Mouse (Mus musculus): ENCODE results near the gene Polr1a.
A peak's percentile ranks its signal among the peaks of the same experiment; 100 is the strongest.

The Polr1a gene

GRCm38 (mm10) chr6:71950592-71950991, 41.7 kb downstream of the Polr1a start:
- DNase-seq (ENCODE audit: low spot score), result no peak

- no peak for DNase-seq (ENCODE audit: low spot score)
These were observed 42.3 kb downstream of the Polr1a start for GRCm38 (mm10) chr6:71951192-71951591.

DNA sequence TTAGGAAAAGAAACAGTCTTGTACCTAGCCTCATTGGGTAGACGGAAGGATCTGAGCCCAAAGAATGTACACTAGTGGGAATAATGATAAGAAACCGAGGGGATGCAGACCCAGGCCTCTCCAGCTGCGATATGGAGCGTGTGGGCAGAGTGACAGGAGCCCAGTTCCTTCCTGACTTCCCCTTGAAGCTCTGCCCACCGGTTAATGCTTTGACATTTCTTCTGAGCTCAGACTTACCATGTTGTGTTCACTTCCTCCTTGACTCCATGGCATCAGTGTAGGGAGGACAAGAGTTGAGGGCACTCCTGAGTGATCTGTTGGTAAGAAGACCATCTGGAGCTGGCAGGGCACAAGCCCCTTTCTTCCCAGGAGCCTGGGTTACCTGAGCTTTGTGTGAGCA, 53.3 kb downstream of the Polr1a start:
- DNase-seq (ENCODE audit: low spot score), result no peak

DNA sequence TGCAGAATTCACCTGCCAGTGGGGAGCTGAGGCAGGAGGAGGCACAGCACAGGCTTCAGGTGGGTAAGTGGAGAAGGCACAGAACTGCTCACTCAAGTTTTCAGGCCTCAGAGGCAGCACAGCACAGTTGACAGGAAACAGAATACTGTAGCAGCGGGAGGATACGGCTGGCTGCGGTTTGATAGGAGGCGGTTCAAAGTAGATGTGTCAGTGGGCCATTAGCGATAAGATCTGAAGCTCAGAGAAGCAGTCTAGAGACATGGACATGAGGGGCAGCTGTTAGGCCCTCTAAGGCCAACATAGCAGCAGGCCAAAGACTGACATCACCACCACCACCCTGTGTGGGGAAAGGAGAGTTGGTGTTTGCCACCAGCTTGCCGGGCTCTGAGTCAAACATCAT, 53.9 kb downstream of the Polr1a start:
- DNase-seq (ENCODE audit: low spot score), result no peak

GRCm38 (mm10) chr6:71963561-71963960, 54.7 kb downstream of the Polr1a start:
- DNase-seq (ENCODE audit: low spot score), result no peak

- DNase-seq (ENCODE audit: low spot score), result no peak
These were observed 57.9 kb downstream of the Polr1a start for GRCm38 (mm10) chr6:71966683-71967303.

DNA sequence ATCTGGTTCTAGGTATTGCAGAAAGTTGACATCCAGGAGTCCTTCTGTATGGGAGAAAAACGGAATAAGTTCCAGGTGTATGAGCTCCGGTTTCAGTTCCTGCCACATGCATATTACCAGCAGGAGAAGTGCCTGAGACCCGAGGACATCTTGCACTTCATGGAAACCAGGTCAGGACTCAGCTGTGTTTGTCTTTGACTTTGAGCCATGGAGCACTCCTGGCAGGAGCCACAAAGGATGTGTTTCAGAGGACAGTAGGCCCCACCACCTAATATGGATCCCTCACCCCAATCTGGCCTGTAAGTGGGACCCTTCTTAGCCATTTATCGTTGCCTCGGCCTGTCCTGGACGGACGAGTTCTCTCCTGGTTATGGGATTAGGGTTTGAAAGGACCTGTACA, 59.0 kb downstream of the Polr1a start:
- DNase-seq (ENCODE audit: low spot score), result no peak

DNA sequence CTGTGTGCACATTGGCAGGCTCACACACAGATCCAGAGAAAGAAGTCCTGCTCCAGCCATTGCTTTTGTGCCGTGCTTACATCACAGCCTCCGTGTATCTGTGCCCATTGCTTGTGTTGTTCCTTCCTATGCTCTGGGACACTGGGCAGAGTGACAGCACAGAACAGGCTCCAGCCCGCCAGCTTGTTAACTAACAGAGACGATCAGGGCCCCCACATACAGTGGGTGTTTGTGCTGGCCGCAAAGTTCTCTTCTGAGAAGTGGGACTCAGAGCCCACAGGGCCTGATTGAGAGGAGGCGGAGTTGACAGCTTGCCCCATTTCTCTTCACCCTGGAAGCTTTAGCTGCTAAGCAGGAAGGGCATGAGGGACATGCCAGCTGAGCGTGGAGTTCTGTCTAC, 60.6 kb downstream of the Polr1a start:
- no peak for DNase-seq (ENCODE audit: low spot score)

DNA sequence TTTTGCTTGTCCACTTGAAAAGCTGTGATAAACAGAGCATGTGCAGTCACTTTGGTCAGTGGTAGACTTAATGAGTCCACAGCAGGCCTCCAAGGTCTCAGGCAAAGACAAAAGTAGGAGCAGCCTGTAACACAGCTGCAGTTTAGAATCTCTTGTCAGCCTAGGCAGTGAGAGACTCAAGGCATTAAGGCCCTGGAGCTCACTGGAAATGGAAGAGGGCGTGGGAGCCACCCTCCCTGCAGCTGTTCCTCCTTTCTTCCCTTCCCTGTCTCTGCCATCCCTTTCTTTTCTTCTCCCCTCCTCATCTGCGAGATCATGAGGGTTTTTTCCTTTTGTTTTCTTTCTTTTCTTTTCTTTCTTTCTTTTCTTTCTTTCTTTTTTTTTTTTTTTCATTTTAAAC, 61.3 kb downstream of the Polr1a start:
- DNase-seq (ENCODE audit: low spot score), result no peak

GRCm38 (mm10) chr6:71976592-71976991, 67.7 kb downstream of the Polr1a start:
- no peak for DNase-seq (ENCODE audit: low spot score)

DNA sequence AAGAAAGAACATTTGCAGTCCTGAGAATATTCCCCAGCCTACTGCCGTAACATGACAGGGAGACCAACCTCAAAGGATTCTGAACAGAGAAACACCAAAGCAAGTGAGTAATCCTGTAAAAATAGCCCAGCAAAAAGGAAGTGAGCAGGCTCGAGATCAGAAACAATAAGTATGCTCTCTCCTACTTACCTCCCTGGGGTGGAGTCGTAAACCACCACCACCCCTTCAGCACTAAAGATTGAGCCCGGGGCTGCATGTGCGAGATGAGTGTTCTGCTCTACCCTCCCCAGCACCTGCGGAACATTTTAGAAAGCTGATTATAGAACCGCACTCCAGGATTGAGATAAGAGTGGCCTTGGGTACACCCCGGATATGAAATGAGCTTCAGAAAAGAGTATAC, 71.3 kb downstream of the Polr1a start:
- DNase-seq (ENCODE audit: low spot score), result no peak

- no peak for DNase-seq (ENCODE audit: low spot score)
These were observed 71.7 kb downstream of the Polr1a start for GRCm38 (mm10) chr6:71980587-71980986.

GRCm38 (mm10) chr6:71981450-71981849, 72.6 kb downstream of the Polr1a start:
- DNase-seq (ENCODE audit: low spot score), result no peak

DNA sequence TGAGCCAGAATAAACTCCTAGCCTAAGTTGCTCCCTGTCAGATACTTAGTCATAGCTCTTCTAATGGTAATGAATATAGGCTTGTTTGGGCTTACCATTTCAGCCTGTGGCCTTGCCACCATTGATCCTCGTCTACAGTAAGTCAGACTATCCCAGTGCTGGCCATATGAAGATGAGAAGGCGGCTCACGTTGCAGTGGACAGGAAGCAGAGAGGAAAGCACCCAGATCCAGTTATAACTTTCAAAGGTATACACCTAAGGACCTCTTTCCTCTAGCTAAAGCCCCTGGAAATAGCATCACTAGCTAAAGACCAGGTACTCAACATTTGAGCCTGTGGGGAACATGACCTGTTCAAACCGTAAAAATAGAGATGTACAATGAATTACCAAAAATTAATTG, 77.1 kb downstream of the Polr1a start:
- DNase-seq (ENCODE audit: low spot score), result no peak

DNA sequence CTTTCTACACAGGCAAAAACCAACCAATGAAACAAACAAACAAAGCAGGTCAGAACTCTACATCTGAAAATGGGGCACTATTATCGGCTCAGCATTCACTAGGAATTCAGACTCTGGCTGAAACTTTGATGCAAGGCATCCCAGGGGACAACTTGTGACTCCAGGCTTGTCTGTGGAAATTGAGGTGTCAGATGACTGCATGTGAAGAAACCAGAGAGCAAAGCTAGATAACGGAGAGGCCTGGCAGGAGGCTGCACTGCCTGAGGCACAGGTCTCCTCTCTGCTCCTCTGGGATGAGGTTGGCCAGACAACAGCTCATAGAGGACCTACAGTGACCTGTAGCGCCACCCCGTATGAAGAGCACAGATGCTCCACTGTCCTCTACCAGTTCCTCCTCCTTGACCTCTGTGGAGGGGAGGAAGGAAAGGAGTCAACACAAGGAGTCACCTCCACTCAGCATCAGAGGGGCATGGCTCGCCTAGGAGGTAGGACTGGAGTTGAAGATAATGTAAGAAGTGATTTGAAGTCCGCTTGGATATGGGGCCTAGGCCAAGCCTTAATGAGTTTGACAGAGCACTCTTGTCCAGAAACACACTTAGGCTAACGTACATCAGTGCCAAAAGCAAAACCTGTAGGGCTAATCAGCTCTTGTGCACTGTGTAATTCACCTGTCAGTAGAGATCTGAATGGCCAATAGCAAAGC, 78.8 kb downstream of the Polr1a start:
- no peak for DNase-seq (ENCODE audit: low spot score)

DNA sequence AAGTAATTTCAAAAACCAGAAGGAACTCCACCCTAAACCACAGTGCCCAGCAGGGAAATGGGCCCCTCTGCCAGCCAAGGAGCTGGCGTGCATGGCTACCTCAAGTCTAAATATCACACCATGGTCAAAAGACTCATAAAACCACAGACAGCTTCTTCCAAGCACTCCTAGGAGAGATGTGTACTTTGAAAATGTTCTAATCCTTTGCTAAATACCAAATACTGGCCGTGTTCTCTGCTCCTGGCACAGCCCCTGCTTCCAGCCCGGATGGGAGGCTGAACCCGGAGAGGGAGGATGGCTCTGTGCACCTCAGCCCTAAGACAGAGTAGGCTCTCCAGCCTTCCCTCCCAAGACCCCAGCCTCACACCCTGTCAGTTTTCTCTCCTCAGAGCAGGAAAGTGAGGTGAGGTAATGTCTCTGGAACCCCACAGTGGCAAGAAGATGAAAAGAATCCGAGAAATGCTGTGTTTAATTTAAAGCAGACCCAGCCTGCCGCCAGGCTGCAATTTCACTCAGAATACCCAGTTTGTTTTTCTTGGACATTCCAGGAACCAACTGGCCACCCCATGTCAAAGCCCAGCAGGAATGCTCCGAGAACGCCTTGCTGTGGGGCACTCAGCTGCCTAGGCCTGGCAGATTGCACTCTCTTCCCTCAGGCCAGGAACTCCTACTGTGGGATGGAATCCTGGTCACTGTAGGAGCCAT, 80.9 kb downstream of the Polr1a start:
- peak; percentile 64 for DNase-seq (ENCODE audit: low spot score)

DNA sequence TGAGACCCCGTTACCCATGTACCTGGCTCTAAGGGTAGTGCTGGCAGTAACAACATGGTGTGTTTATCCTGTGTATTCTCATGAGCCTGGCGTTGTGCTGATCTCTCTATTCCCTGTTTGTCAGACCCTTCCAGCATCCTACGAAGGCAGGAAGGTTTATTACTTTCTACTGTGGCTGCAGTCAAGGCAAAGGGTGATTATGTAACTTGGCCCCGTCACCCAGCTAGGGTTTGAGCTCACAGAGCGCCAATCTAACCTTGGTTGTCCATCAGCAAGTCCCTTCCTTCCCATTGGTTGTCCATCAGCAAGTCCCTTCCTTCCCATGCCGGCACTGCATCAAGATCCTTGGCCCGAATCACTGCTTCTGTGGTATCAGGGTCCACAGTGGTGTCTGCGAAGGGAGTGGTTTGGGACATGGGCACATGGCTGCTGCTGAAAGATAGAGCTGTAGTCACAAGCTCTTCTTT, 81.6 kb downstream of the Polr1a start:
- DNase-seq (ENCODE audit: low spot score), result peak; percentile 16

GRCm38 (mm10) chr6:71991190-71991932, 82.5 kb downstream of the Polr1a start:
- DNase-seq (ENCODE audit: low spot score), result no peak

GRCm38 (mm10) chr6:71991933-71992325, 83.1 kb downstream of the Polr1a start:
- no peak for DNase-seq (ENCODE audit: low spot score)

GRCm38 (mm10) chr6:71994004-71994403, 85.2 kb downstream of the Polr1a start:
- DNase-seq (ENCODE audit: low spot score), result no peak

DNA sequence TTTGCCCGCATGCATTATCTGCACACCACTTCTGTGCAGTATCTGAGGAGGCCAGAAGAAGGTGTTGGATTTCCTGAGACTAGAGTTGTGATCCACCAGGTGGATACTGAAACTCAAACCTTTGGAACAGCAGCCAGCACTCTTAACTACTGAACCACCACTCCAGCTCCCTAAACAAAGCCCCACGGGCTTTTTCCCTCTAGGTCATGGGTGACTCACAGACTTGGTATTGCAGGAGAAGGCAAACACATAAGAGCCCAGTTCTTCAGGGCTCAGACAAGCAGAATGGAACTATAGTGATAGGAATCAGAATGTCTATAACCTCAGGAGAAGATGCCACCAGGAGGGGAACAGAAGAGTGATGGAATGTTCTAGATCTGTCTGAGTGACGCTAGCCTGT, 86.2 kb downstream of the Polr1a start:
- no peak for DNase-seq (ENCODE audit: low spot score)

- no peak for DNase-seq (ENCODE audit: low spot score)
These were observed 88.4 kb downstream of the Polr1a start for GRCm38 (mm10) chr6:71997215-71997614.
